Mouse (Mus musculus) midbrain, embryonic 13.5 days (tissue): ENCODE data around the gene Mecom. TPM values are rescaled to one million over a fixed set of nuclear protein-coding genes. Genes with fewer than 3 reads are reported as not detected.

Experiments
- ATAC-seq: fragments of 200-750 bp; cut with Nextera tagmentation; 2 replicates; pipeline ENCODE4 v1.8.0; 2017; ENCODE audit warnings: mild to moderate bottlenecking, moderate TSS enrichment, moderate library complexity
- H3K27ac ChIP-seq: fragments of 300-500 bp; sonication (generic); 2 replicates; pipeline ENCODE4 v1.5.1; 2015; ENCODE audit warnings: inconsistent platforms, mild to moderate bottlenecking, moderate library complexity
- H3K27me3 ChIP-seq: fragments of 300-500 bp; sonication (generic); 2 replicates; pipeline ENCODE4 v1.6.1; 2015; ENCODE audit warnings: mild to moderate bottlenecking, inconsistent platforms
- H3K36me3 ChIP-seq: fragments of 300-500 bp; sonication (generic); 2 replicates; pipeline ENCODE4 v1.6.1; 2015; ENCODE audit warnings: mild to moderate bottlenecking, inconsistent platforms
- H3K4me1 ChIP-seq: fragments of 300-500 bp; sonication (generic); replicated peaks from 2 replicates; pipeline ENCODE4 v1.6.1; 2015; ENCODE audit warnings: inconsistent platforms
- H3K4me2 ChIP-seq: fragments of 300-500 bp; sonication (generic); replicated peaks from 2 replicates; pipeline ENCODE4 v1.6.1; 2015; ENCODE audit warnings: moderate library complexity, mild to moderate bottlenecking, inconsistent platforms
- H3K4me3 ChIP-seq: fragments of 300-500 bp; sonication (generic); replicated peaks from 2 replicates; pipeline ENCODE4 v1.5.1; 2015; ENCODE audit warnings: mild to moderate bottlenecking, inconsistent platforms
- H3K9ac ChIP-seq: fragments of 300-500 bp; sonication (generic); replicated peaks from 2 replicates; pipeline ENCODE4 v1.6.1; 2015; ENCODE audit warnings: mild to moderate bottlenecking, inconsistent platforms
- H3K9me3 ChIP-seq: fragments of 300-500 bp; sonication (generic); 2 replicates; pipeline ENCODE4 v1.6.1; 2016; ENCODE audit warnings: mild to moderate bottlenecking, inconsistent platforms
- WGBS: fragments of 180-500 bp; shearing (Covaris S2); methylation state at CpG from one replicate; pipeline ENCODE4 v1.1.7; 2015; 5-methylcytosine and 5-hydroxymethylcytosine counted together
- polyA plus RNA-seq: library from polyadenylated mRNA; unstranded; fragments of >200 nt; fragmentation: Nextera tagmentation; extraction: Ambion mirVana; gene quantifications from 2 replicates; pipeline ENCODE4 v1.2.1, GENCODE M21; 2015

The Mecom gene
- polyA plus RNA-seq, 1 experiment from 2014 or later = 11.1 TPM

DNA sequence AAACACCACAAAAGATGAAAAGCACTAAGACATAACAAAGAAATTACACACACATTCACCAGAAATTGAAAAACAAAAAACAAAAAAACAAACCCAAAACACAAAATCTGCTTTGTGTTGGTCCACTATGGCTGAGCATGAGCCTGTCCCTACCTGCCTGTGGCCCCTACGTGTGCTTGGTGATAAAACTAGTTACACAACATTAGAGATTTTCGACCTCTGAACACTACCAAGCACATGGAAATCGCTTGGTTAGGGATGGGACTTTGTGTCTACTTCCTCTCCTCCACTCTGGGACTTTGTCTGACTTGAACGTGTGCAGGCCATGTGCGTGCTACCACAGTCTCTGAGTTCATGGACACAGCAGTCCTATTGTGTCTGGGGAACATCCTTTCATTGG, 292.0 kb downstream of the Mecom start:
- Histone ChIP-seq H3K4me1 (0 out of 2 replicates have a peak, but pooled peaks cover 1% of the 10 kb centered on the region), H3K9me3 (no peaks in the 10 kb centered on the region), H3K4me2 (no peak overlapping the region), H3K4me3 (no peak overlapping the region), H3K9ac (no peak overlapping the region), H3K27ac (no peak overlapping the region), H3K27me3 (no peaks in the 10 kb centered on the region), H3K36me3 (no peaks in the 10 kb centered on the region)
- WGBS = 89% methylated on average over 5 of the region's 5 CpGs
- ATAC-seq = no peak

DNA sequence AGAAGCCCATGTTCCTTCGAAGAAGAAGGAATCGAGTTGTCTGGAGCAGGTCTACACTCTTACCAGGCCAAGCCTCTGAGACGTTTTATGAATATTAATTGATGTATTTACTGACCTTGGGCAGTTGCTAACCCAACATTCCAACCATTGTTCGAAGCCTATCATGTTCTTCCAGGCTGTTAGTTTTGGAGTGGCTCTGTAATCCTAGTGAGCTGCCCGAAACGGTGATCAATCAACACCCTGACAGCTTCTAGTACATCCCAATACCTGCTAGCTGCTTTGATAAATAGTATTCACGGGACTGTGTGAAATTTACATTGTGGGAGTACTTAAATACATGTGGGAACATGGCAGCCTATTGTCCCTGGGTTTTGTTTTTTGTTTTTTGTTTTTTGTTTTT, 293.4 kb downstream of the Mecom start:
- H3K36me3 ChIP-seq = no peaks in the 10 kb centered on the region
- no peak overlapping the region for H3K4me2 ChIP-seq
- no peaks in the 10 kb centered on the region for H3K27me3 ChIP-seq
- 58% methylated on average over 7 of the region's 7 CpGs for WGBS
- no peak overlapping the region for H3K27ac ChIP-seq
- no peaks in the 10 kb centered on the region for H3K9me3 ChIP-seq
- ATAC-seq = no peak
- no peak overlapping the region for H3K4me3 ChIP-seq
- H3K9ac ChIP-seq = no peak overlapping the region
- H3K4me1 ChIP-seq = no peaks in the 10 kb centered on the region

- Histone ChIP-seq H3K9ac (no peak overlapping the region), H3K4me1 (no peaks in the 10 kb centered on the region), H3K36me3 (no peaks in the 10 kb centered on the region), H3K4me3 (no peak overlapping the region), H3K27me3 (no peaks in the 10 kb centered on the region), H3K9me3 (no peaks in the 10 kb centered on the region), H3K4me2 (no peak overlapping the region), H3K27ac (no peak overlapping the region)
- no peak for ATAC-seq
- WGBS = 91% methylated on average over 5 of the region's 5 CpGs
Observed at GRCm38 (mm10) chr3:30253714-30254113, 294.1 kb downstream of the Mecom start.

GRCm38 (mm10) chr3:30248656-30249384, 299.0 kb downstream of the Mecom start:
- no peak for ATAC-seq

DNA sequence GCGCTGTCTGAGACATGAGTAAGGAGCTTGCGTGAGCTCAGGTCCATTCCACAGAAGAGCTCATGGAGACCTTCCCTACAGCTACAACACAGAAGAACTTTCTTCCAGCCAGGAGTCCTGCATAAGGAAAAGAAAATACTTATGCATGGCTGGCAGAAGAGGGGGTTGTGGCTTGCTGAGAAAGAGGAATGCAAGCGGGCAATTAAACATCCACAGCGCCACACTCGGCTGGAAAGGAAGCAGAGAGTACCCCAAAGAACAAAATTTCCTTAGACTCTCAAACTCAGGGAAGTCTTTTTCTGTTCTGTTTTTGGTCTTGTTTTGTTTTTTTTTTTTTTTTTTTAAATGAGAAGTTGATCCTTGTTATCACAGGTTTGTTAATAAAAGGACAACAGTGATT, 300.6 kb downstream of the Mecom start:
- H3K9ac ChIP-seq = no peak overlapping the region
- H3K4me2 ChIP-seq = no peak overlapping the region
- H3K4me1 ChIP-seq = peaks cover 8% of the 10 kb centered on the region; the same call in 1 of the 2 replicates
- WGBS = 84% methylated on average over 5 of the region's 5 CpGs
- no peak overlapping the region for H3K4me3 ChIP-seq
- H3K9me3 ChIP-seq = no peaks in the 10 kb centered on the region
- no peaks in the 10 kb centered on the region for H3K27me3 ChIP-seq
- no peak for ATAC-seq
- H3K36me3 ChIP-seq = no peaks in the 10 kb centered on the region
- no peak overlapping the region for H3K27ac ChIP-seq

More at GRCm38 (mm10) chr3:30248656-30249384, 299.0 kb downstream of the Mecom start:
- no peak overlapping the region for H3K9ac ChIP-seq
- no peak overlapping the region for H3K4me2 ChIP-seq
- H3K36me3 ChIP-seq = no peaks in the 10 kb centered on the region
- no peak overlapping the region for H3K4me3 ChIP-seq
- no peak overlapping the region for H3K27ac ChIP-seq
- no peaks in the 10 kb centered on the region for H3K27me3 ChIP-seq
- H3K9me3 ChIP-seq = no peaks in the 10 kb centered on the region
- 92% methylated on average over 4 of the region's 4 CpGs for WGBS
- H3K4me1 ChIP-seq = peaks cover 8% of the 10 kb centered on the region; the same call in 1 of the 2 replicates

DNA sequence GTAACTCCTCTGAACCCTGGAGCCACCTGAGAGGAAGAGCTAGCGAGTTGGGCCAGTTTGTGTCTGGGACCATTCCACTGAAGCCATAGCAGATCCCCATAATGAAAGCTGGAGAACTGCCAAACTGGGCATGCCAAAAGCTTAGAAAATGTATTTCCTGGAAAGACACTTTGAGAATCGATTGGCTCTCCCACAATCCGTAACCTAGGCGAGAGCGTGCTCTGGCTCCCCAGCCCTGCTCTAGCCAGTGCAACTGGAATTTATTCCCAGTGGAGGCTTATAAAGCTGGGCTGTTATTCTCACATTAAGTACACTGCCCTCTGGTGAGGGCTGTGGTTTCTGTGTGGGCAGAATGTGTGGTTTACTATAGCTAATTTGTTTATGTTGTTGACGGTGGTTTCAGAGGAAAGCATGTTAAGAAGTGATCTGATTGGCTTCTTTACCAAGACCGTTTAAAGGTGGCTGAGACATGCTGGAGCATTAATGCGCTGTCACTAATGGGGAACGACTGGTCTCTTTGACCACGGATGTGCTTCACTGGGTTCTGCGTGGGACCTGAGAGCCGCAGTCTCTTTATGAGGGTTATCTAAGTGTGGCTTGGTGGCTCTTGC, 301.3 kb downstream of the Mecom start:
- Histone ChIP-seq H3K4me1 (peaks cover 8% of the 10 kb centered on the region; the same call in 1 of the 2 replicates), H3K27me3 (no peaks in the 10 kb centered on the region)

DNA sequence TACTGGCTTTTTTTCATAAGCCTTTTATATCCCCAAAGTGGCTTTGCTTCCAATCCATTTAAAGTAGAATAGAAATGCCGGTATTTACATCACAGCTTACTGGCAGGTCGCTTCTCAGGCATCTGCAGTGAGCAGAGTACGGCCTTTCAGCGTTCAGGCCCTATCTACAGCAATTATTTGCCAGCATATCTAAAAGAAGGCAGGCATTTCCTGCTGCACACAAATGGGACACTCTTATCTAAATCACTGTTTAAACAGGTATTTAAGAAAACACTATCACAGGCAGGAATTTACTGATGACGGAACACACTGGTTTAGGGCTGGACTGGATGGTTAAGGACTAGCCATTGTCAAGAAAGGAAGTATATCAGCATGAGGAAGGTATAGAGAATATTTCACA, 301.9 kb downstream of the Mecom start:
- Histone ChIP-seq H3K4me3 (no peak overlapping the region), H3K36me3 (no peaks in the 10 kb centered on the region), H3K27ac (no peak overlapping the region), H3K27me3 (no peaks in the 10 kb centered on the region), H3K4me1 (peaks cover 8% of the 10 kb centered on the region; the same call in 1 of the 2 replicates), H3K4me2 (no peak overlapping the region), H3K9me3 (no peaks in the 10 kb centered on the region), H3K9ac (no peak overlapping the region)
- 75% methylated on average over 5 of the region's 5 CpGs for WGBS
- ATAC-seq = no peak

More for the DNA sequence above, 301.3 kb downstream of the Mecom start:
- Histone ChIP-seq H3K9me3 (no peaks in the 10 kb centered on the region), H3K9ac (no peak overlapping the region), H3K4me2 (no peak overlapping the region), H3K27ac (no peak overlapping the region), H3K36me3 (no peaks in the 10 kb centered on the region), H3K4me3 (no peak overlapping the region)
- WGBS = 85% methylated on average over 12 of the region's 12 CpGs
- no peak for ATAC-seq

- Histone ChIP-seq H3K4me3 (no peak overlapping the region), H3K27me3 (no peaks in the 10 kb centered on the region), H3K9me3 (no peaks in the 10 kb centered on the region), H3K27ac (no peak overlapping the region), H3K9ac (no peak overlapping the region), H3K36me3 (no peaks in the 10 kb centered on the region), H3K4me1 (peaks cover 8% of the 10 kb centered on the region; the same call in 1 of the 2 replicates), H3K4me2 (no peak overlapping the region)
- WGBS = 22% methylated on average over 7 of the region's 7 CpGs
- ATAC-seq = no peak
Observed at GRCm38 (mm10) chr3:30244401-30244871, 303.4 kb downstream of the Mecom start.

GRCm38 (mm10) chr3:30243776-30244275, 304.0 kb downstream of the Mecom start:
- H3K9me3 ChIP-seq = no peaks in the 10 kb centered on the region
- H3K4me2 ChIP-seq = no peak overlapping the region
- H3K4me3 ChIP-seq = no peak overlapping the region
- H3K27me3 ChIP-seq = no peaks in the 10 kb centered on the region
- H3K27ac ChIP-seq = no peak overlapping the region
- WGBS = 62% methylated on average over 8 of the region's 8 CpGs
- no peak for ATAC-seq
- no peaks in the 10 kb centered on the region for H3K36me3 ChIP-seq
- peaks cover 8% of the 10 kb centered on the region; the same call in 1 of the 2 replicates for H3K4me1 ChIP-seq
- no peak overlapping the region for H3K9ac ChIP-seq

DNA sequence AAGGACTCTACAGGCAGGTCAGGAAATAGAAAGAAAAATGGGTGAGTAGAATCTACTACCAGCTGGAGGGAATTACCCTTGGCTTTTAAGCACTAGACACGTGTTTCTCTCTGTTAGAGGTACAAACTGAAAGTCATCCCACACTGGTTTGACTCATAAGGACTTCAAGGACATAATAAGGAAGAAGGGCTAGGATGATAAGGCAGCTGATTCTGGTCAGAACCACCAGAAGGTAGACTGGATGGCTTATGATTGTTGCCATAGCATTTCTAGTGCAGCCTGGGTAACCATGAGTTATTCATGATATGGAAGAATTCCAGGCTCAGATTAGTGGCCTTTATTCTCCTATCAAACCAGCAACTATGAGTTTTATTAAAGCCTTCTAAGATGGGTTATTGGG, 308.4 kb downstream of the Mecom start:
- Histone ChIP-seq H3K36me3 (no peaks in the 10 kb centered on the region), H3K27ac (no peak overlapping the region), H3K27me3 (no peaks in the 10 kb centered on the region), H3K9ac (no peak overlapping the region), H3K4me2 (no peak overlapping the region), H3K9me3 (no peaks in the 10 kb centered on the region), H3K4me1 (peaks cover 1% of the 10 kb centered on the region; the same call in 1 of the 2 replicates), H3K4me3 (no peak overlapping the region)
- ATAC-seq = no peak
- 75% methylated on average over 1 of the region's 1 CpGs for WGBS

- H3K4me2 ChIP-seq = no peak overlapping the region
- no peak overlapping the region for H3K4me3 ChIP-seq
- no peak overlapping the region for H3K27ac ChIP-seq
- 90% methylated on average over 5 of the region's 5 CpGs for WGBS
- no peak overlapping the region for H3K9ac ChIP-seq
- no peak for ATAC-seq
- H3K9me3 ChIP-seq = no peaks in the 10 kb centered on the region
- no peaks in the 10 kb centered on the region for H3K36me3 ChIP-seq
- H3K27me3 ChIP-seq = no peaks in the 10 kb centered on the region
- H3K4me1 ChIP-seq = no peaks in the 10 kb centered on the region
Observed at GRCm38 (mm10) chr3:30237493-30237892, 310.3 kb downstream of the Mecom start.

DNA sequence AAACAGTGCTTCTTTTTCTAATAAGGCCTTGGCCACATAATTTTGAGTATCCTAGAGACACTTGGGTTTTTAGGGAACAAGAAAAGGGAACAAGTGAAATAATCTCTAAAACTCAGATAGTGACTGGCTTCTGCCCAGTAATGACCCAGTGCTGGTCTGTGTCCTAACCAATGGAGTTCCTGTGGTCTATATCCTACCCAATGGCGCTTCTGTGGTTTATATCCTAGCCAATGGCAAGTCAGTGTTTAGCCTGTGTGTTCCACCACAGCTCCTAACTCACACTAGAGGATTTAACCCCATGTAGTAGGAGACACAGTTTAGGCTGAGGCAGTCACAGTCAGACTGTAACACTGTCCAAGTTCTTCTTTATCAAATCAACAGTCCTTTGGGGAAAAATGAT, 313.8 kb downstream of the Mecom start:
- no peak overlapping the region for H3K9ac ChIP-seq

More for the DNA sequence above, 313.8 kb downstream of the Mecom start:
- no peak overlapping the region for H3K4me2 ChIP-seq
- H3K27me3 ChIP-seq = peaks cover 3% of the 10 kb centered on the region; the same call in 1 of the 2 replicates
- H3K4me3 ChIP-seq = no peak overlapping the region
- H3K27ac ChIP-seq = no peak overlapping the region
- no peaks in the 10 kb centered on the region for H3K36me3 ChIP-seq
- 88% methylated on average over 1 of the region's 1 CpGs for WGBS
- H3K4me1 ChIP-seq = no peaks in the 10 kb centered on the region
- no peak for ATAC-seq
- H3K9me3 ChIP-seq = no peaks in the 10 kb centered on the region
